Mouse (Mus musculus): ENCODE data around the gene 6030452D12Rik. TPM values are rescaled to one million over a fixed set of nuclear protein-coding genes. Genes with fewer than 3 reads are reported as not detected.

The 6030452D12Rik gene
- polyA plus RNA-seq, 1 experiment, result not detected

GRCm38 (mm10) chr8:106556068-106556645 is 55.8 kb downstream of the 6030452D12Rik start:
- TF ChIP-seq CEBPB (IDR thresholded peaks at IDR 0.05; ENCODE audit: low read depth) (no peak), CTCF (IDR thresholded peaks at IDR 0.05; ENCODE audit: control insufficient read depth, insufficient read depth, insufficient read length) (no peak), MAX (IDR thresholded peaks at IDR 0.05) (no peak), FOSL1 (IDR thresholded peaks at IDR 0.05; ENCODE audit: insufficient read depth, low read length, poor library complexity, severe bottlenecking) (no peak), USF1 (IDR thresholded peaks at IDR 0.05; ENCODE audit: low read depth) (no peak), MYOG (IDR thresholded peaks at IDR 0.05; ENCODE audit: control insufficient read depth, extremely low read depth, insufficient read length) (no peak)
- H3K36me3 ChIP-seq (ENCODE audit: control insufficient read depth, insufficient read depth), result no peaks in the 10 kb centered on the region

More at GRCm38 (mm10) chr8:106556068-106556645, 55.8 kb downstream of the 6030452D12Rik start:
- Histone ChIP-seq H3K79me3 (ENCODE audit: low read depth) (no peaks in the 10 kb centered on the region), H3K27me3 (ENCODE audit: control insufficient read depth, insufficient read depth, insufficient read length) (no peaks in the 10 kb centered on the region), H3ac (ENCODE audit: control insufficient read depth, insufficient read length, low read depth) (no peak overlapping the region), H3K79me2 (ENCODE audit: control insufficient read depth, insufficient read depth) (no peaks in the 10 kb centered on the region), H3K4me3 (ENCODE audit: insufficient read depth, poor library complexity, severe bottlenecking) (no peak overlapping the region)

Other genes starting within 250 kb of the 6030452D12Rik start
- gene Smpd3, start 162.5 kb upstream of the 6030452D12Rik start, polyA plus RNA-seq (2012; fragmentation: generic; extraction: Trizol), result 0.05 TPM
- 3.8 TPM for gene Zfp90, start 85.2 kb upstream of the 6030452D12Rik start, polyA plus RNA-seq (2012; fragmentation: generic; extraction: Trizol)
- gene Cdh3, start 10.4 kb downstream of the 6030452D12Rik start, polyA plus RNA-seq (2012; fragmentation: generic; extraction: Trizol), result 0.02 TPM
- gene Gm10073, start 72.9 kb downstream of the 6030452D12Rik start, polyA plus RNA-seq (2012; fragmentation: generic; extraction: Trizol), result 107 TPM
- 0.01 TPM for gene Cdh1, start 102.8 kb downstream of the 6030452D12Rik start, polyA plus RNA-seq (2012; fragmentation: generic; extraction: Trizol)
- 7.3 TPM for gene Tango6, start 182.5 kb downstream of the 6030452D12Rik start, polyA plus RNA-seq (2012; fragmentation: generic; extraction: Trizol)

All from C2C12 (cell line).